Mouse (Mus musculus) embryo, embryonic 10.5 days (tissue): Measurements from ENCODE around the gene Xntrpc.

Experiments used
- DNase-seq: peaks from one replicate; pipeline ENCODE4 v3.0.0-alpha.2; 2015; ENCODE audit warnings: low spot score

Xntrpc gene

DNA sequence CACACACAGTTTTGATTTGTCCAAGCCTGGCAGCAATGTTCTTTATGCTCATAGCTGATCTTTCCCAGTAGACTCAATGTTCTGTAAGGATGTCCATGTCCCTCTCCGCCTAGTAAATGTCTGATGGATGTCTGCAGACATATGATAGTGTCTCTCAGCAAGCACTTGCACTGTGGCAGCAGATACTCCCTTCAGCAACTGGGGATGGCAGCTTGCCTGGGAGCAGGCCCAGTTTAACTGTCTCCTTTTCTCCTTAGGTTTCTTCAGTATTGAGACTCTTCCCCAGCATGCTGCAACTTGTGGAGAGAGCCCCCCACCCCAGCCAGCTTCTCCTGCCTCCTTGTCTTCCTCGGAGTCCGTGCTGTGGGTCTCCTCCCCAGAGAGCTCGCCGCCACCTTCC lies 16.3 kb downstream of the Xntrpc start:
- no peak for DNase-seq

DNA sequence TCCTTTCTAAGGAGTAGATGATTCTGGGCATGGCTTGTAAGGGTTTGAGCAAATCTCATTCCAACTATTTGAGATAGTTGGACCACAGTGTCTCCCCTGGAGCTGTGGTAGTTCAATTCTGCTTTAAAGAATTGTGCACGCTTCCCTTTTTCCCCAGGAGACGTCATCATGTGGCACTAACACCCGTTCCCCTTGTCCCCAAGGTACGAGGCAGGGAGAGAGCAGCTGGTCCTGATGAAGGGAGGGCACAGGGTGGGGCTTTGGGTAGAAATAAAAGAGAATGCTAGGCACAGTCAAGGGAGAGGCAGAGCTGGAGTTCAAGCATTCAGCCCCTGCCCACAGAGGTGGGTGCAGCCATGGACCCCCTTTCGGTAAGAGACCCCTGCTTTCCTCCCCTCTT lies 17.3 kb downstream of the Xntrpc start, which contains the start of gene Trpc2:
Gene Trpc2, plus strand, starts transcription at position 301 of the 400 bp plus-strand sequence.
- no peak for DNase-seq

DNA sequence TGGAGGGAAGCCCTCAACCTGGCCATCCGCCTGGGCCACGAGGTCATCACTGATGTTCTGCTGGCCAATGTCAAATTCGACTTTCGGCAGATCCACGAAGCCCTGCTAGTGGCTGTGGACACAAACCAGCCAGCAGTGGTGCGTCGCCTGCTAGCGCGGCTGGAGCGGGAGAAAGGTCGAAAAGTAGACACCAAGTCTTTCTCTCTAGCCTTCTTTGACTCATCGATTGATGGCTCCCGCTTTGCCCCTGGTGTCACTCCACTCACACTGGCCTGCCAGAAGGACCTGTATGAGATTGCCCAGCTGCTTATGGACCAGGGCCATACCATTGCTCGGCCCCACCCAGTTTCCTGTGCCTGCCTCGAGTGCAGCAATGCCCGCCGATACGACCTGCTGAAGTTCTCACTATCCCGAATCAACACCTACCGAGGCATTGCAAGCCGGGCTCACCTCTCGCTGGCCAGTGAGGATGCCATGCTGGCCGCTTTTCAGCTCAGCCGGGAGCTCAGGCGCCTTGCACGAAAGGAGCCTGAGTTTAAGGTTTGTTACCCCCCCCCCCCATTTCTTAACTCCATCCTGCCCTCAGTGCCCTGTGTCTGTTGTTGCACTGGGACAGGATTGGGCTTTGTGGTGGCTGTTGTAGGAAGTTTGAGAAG lies 18.7 kb downstream of the Xntrpc start:
- no peak for DNase-seq

DNA sequence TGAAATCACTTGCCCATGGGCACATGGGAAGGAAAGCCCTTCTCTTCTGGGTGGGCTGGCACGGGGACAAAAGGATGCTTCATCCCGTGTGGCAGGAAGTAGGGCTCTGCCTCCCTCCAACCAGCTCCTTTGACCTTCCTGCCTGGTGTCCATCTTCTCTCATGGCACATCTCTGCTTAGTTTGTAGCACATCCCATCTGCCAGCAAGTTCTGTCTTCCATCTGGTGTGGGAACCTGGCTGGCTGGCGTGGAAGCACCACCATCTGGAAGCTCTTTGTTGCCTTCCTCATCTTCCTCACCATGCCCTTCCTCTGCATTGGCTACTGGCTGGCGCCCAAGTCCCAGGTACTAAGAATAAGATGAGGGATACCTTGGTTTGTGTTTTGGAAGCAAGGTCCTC lies 21.8 kb downstream of the Xntrpc start:
- no peak for DNase-seq

DNA sequence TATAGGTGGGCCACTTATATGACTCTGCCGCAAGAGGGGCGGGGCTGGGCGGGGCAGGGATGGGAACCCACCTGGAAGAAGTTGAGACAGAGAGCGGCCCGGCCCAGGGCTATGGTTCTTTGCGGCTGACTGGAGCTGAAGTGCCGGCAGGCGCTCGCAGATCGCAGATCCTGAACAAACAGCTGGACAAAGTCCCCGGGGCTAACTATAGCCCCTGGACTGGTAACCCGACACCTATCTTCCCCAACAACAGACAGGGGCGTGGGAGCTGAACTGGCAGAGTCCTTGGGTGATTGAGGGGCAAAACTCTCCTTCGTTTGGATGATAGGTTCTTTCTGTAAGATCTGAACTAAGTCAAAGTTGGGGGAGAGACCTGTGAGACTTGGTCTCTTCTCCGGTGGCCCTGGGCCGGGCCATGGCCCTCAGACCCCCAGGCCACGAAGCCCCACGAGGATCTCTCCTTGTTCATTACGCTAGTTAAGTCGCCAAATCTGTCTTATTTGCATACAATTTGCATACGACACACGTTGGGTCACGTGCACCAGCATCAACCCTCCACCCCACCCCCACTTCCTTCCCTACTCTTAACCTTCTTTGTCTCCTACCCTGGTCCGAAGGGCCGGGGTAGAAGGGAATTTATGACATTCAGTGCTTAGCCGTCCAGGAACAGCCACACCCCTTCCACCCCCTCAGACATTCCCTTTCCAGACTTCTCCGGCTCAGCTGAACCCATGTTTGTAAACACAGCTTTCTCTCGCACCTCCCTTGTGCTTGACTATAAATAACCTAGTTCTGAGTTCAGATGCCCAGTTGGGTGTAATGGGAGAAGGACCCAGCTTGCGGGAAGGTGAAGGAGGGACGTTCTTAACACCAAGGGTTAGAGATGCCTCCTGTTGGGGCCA lies 34.5 kb downstream of the Xntrpc start:
- DNase-seq = peak; percentile 84

DNA sequence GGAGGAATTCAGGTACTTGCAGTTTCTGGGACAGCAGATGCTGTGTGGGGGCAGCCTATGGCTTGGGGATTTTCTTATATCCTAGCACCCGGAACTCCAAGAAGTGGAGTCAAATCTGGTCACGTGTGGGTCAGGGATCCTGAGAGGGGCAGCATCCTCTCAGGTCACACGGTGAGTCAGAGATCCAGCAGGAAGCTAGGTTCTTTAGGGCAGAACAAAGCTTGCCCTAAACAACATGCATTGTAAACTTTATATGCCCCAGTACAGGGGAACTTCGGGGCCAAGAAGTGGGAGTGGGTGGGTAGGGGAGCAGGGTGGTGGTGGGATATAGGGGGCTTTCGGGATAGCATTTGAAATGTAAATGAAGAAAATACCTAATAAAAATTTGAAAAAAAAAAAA lies 35.4 kb downstream of the Xntrpc start:
- no peak for DNase-seq

DNA sequence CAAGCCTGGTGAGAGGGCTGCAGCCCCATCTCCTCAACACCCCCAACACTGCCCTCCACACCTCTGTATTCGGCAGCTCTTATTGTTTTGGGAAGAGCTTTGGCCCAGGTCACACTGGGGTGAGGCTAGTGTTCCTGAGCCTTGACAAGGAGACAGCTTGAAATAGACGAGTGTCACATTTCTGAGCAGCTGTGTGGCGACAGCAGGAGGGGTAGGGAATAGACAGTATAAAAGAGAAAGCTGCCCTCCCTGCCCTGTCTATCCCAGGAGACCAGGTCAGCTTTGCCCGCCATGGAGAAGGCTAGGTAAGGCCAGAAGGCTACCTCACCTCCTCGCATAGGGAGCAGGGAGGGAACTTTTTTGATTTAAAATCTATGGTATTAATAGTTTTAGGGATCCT lies 36.0 kb downstream of the Xntrpc start, which contains the start of gene Art1:
Gene Art1, plus strand, starts transcription at position 257 of the 400 bp plus-strand sequence.
- peak; percentile 29 for DNase-seq

DNA sequence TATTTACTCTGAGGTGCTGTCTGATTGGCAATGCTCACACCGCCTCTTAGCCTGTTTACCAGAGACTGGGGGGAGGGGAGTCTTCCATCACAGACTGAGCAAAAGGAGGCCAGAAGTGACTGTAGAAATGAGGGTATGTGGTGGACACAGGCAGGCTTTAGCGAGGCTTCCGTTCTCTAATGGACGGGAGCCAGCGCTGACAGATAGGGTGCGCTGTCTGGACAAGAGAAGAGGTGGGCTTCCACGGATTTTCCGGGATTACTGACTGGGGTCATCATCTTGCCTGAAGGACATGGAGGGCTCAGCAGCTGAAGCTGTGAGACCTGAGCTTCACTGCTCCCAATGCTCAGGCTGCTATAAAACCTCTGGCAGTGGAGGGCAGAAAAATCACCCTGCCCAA lies 36.7 kb downstream of the Xntrpc start:
- peak; percentile 36 for DNase-seq

DNA sequence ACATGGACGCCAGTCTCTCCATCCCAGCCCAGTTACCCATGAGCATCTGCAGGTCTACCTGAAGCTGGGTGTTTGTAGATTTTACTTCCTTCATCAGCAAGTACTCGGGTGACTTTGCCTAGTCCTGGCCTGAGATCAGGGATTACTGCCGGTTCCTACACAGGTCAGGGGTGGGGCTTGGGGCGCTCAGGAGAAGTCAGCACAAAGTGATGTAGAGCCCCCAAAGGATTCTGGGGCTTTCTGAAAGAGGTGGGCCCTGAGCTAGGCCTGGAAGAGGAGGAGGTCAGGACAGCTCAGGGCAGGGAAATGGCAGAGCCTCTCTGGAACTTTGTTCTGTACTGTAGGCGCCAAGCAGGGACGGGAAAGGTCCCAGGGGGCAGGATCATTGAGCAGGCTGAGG lies 37.2 kb downstream of the Xntrpc start:
- DNase-seq = no peak

DNA sequence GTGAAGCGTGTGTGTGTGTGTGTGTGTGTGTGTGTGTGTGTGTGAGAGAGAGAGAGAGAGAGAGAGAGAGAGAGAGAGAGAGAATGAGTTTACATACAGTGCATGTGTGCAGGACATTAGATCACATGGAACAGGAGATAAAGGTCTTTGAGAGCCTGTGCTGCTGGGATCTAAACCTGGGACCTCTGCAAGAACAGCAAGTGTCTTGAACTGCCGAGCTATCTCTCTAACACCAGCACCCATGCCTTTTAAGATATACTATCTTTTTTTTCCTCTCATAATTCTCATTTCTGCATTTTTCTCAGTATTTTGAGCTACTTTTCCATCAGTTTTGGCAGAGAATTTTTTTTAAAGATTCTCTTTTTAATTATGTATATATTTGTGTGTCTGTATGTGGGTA lies 38.0 kb downstream of the Xntrpc start:
- no peak for DNase-seq

DNA sequence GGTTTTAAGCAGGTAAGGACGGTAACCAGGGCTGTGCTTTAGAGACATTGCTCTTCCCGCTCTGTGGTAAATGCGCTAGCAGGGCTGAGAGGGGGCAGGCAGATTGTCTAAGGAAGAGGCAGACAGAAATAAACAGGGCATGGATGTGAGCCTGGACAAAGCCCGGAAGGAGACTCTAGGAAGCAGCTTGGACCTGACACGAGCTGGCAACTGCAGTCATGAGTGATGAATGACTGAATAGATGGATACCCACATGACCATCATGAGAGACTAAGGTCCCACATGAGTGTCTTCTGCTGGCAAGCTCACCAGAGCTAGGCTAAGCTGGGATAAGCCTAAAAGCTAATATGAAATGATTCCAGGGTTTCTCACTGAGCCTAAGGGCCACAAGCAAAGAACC lies 38.6 kb downstream of the Xntrpc start:
- no peak for DNase-seq

DNA sequence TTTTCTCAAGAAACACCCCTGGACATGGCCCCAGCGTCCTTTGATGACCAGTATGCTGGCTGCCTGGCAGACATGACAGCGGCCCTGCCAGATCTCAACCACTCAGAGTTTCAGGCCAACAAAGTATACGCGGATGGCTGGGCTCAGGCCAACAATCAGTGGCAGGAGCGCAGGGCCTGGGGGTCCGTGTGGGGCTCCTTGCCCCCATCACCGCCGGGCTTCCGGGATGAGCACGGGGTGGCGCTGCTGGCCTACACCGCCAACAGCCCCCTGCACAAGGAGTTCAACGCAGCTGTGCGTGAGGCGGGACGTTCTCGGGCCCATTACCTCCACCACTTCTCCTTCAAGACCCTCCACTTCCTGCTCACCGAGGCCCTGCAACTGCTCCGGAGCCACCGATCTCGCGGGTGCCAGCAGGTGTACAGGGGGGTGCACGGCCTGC lies 41.2 kb downstream of the Xntrpc start:
- DNase-seq = peak; percentile 33

DNA sequence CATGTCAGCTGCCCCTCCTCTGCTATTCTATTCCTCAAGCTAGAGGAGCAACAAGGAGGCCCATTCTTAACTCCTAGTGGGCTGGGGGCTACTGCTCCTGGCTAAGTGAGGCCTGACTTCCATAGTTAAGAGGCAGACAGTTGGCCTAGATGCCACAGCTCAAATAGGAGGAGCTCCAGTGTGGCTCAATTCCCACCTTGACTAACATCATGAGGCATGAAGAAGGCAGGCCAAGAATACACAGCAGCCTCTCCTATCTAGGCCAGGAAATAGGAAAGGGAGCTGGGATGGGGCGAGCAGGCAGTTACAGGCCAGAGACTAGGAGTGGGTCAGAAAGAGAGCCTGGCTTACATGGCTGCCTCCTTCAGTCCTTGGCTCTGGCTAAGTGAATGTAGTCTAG lies 42.7 kb downstream of the Xntrpc start:
- no peak for DNase-seq

DNA sequence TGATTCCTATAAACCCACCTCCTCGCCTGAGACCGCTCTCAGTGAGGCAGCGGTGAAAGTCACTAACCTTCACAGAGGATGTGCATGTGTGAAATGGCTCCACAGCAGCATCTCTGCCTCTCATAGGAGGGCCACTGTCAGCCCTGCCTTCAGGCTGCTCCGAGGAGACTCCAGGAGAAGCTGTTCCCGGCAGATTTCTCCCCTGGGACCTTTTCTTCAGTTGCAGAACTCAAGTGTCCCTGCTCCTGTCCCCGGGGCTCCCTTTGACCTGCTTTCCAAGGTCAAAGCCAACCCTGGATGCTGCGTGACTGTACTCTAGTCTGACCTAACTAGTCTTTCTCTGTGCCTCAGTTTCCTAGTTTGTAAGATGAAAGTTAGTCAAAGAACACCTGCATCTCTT lies 43.7 kb downstream of the Xntrpc start, which contains the start of gene Art5:
Gene Art5, minus strand, starts transcription at position 319 of the 400 bp plus-strand sequence.
- DNase-seq = no peak

DNA sequence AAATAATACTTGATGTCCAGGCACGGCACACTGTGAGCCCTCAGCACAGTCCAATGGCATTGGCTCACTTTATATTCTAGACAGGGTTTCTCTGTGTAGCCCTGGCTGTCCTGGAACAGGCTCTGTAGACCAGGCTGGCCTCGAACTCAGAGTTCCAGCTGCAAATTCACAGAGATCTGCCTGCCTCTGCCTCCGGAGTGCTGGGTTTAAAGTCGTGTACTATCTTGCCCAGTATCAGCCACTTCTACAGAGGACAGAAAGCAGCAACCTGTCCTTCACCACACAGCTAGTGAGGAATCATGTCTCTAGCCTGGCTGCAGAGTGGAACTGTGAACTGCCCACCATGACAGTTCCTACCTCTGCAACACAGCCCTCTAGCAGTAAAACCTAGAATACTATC lies 44.2 kb downstream of the Xntrpc start:
- DNase-seq = no peak

DNA sequence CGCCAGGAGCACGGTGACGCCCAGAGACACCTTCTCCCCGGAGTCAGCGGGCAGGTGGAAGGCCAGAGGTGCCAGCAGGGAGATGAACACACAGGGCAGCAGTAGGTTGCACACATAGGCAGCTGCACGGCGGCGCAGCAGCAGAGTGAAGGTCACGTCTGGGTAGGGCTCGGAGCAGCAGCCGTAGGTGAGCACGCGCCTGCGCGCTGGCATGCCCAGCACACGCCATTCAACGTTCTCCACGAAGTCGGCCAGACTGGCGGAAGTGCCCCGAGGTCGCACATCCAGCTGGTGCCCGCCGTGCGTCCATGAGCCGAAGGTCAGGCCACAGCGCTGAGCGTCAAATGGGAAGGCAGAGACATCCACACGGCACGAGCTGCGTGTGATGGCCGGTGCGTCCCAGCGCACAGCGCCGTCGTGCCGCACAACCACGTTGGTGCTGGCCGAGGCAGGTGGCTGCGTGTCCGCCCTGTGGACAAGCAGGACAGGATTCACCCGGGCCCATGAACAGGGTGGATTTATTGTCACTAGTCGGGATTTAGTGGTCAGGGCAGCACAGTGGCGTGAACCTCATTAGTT lies 47.7 kb downstream of the Xntrpc start:
- DNase-seq = no peak

DNA sequence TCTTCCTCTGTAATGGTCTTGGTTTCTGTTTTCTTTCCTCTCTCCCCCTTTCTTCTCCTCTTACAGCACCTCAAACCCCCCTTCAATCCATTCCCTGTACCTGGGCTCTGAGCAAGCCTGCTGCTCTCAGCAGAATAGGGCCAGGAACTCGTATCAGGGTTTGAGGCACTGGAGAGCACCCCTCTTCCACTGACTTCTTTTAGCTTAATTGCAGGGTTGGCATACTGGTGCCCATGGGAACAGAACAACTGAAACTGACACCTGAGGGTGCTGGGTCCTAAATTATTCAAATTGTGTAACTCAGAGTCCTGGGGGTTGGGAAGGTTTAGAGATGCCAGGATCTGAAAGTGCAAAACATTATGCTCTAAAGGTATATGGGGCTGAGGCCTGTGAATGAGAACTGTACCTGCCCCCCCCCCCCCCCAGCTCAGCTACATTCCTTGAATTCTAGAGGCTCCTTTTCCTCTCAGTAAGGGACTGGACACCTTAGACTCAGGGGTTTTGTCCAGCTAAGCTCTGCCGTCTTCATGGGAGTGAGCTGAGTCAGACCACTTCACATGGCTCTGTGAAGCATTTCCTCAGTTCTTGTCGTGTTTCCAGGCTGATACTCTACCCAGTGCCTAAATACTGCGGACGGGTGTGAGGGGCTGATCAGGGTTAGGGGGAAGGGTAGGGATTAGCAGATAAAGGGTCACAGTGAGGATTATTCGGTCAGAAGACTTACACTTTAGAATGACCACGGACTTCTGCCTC lies 51.2 kb downstream of the Xntrpc start, which contains the start of gene Chrna10:
Gene Chrna10, minus strand, starts transcription at position 250 of the 753 bp plus-strand sequence.
- DNase-seq = no peak

DNA sequence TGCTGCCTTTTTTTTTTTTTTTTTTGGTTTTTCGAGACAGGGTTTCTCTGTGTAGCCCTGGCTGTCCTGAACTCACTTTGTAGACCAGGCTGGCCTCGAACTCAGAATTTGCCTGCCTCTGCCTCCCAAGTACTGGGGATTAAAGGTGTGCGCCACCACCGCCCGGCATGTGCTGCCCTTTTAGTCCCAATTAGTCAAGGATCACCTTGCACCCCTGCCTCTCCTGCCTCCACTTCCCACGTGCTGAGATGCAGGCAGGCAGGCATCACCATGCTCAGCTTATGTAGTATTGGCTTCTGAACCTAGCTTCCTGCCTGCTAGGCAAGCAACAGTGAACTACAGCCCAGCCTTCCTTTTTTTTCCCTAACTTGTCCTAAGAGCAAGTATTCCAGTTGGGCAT lies 51.9 kb downstream of the Xntrpc start:
- no peak for DNase-seq

DNA sequence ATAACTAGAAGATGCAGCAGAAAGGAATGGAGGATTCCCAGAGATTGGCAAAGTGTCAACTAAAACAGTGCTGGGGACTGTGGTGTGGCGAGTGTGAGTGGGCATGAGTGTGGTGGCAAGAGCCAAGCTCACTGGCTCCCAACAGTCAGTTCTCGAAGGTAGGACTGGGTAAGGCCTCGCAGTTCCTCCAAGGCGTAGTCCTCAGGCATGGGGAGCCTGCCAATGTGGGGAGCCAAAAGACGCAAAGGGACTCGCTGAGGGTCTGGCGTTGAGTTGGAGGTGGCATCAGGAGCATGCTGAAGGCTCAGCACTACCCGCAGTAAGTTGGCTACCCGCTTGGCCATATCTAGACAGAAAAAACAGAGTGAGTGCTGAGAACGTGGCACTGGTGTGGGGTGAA lies 54.8 kb downstream of the Xntrpc start:
- no peak for DNase-seq

DNA sequence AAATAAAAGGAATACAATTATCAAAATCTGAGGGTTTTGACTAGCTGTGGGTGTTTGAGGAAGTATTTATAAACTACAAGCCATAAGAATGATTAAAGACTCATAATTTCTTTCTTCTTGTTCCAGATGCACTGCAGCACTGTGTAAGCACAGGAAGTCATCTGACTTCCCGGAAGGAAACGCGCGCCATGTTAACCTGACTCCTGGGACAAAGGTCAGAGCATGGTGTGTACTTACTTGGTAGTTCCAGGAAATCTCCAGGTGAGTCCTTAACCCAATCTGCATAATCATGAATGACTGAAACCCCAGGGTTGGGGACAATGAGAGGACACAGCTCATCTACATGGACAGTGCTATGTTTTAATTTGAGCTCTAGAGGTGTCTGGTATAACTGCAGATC lies 66.9 kb downstream of the Xntrpc start:
- no peak for DNase-seq

DNA sequence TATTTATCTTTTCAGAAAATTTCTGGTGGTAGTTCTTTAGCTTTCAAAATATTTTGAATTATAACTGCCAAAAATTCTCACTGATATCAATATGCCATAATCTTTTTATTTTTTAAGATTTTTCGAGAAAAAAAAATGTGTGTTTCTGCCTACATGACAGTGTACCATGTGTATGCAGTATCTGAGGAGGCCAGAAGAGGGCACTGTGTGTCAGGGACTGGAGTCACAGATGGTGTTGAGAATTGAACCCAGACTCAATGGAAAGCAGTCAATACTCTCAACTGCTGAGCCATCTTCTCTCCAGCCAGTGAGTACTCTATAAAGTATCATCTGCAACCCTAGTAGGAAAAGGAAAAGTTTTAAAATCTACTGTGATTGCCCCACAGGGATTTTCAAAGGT lies 72.0 kb downstream of the Xntrpc start:
- peak; percentile 72 for DNase-seq

DNA sequence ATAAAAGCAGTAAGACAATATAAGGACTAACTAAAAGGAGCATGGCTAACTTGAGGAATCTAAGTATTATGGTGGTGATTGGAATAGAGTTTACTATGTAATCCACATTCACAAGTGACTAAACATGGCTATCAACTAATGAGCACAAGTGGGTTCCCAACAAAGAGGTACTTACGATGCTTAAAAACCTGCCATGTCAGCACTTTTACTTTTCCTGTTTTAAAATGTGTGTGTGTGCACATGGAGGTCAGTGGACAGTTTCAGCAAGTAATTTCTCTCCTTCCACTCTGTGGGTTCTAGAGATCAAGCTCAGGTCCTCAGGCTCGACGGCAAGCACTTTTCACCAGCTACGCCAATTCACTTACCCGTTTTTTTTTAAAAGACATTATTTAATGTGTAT lies 72.4 kb downstream of the Xntrpc start:
- DNase-seq = no peak
